Comparison of ENCODE assay signal across 13 mouse cellular contexts in genomic region chr2:166665244-166665922, GRCm38 (mm10). TPM values are rescaled to one million over a fixed set of nuclear protein-coding genes. Genes with fewer than 3 reads are reported as not detected.
A peak's percentile ranks its signal among the peaks of the same experiment; 100 is the strongest.
DNase-seq lines count a peak whose midpoint lies in the region; TF ChIP-seq lines count a peak whose summit lies in the region.
"Had no signal": no experiment of that assay in that cellular context is flagged by ENCODE, and none has a peak within 500 bp of the region (broad histone marks: within the 10 kb centered on the region; RNA-seq: fewer than 3 reads in every experiment).

No protein-coding gene starts in this region.

- 42% methylated on average over 6 of the region's 6 CpGs for WGBS in spleen, adult 2 months

- peaks cover 48% of the 10 kb centered on the region; the same call in 1 of the 2 replicates for H3K4me1 ChIP-seq in spleen, adult 2 months (ENCODE audit: control insufficient read depth, insufficient read depth, insufficient read length)

- H3K27ac ChIP-seq in spleen, adult 2 months (ENCODE audit: insufficient read depth, low read length), result peak overlapping the region; percentile 54
- H3K27ac ChIP-seq: midbrain, embryonic 12.5 days had no signal

- H3K4me3 ChIP-seq in spleen, adult 2 months (ENCODE audit: extremely low read depth, insufficient read depth, insufficient read length), result no peak overlapping the region
- H3K4me3 ChIP-seq: midbrain, embryonic 12.5 days had no signal

- no peak for TF ChIP-seq CTCF in spleen, adult 2 months (IDR thresholded peaks at IDR 0.05; ENCODE audit: extremely low read depth, insufficient read depth, insufficient read length, insufficient replicate concordance)

- TF ChIP-seq POLR2A in spleen, adult 2 months (IDR thresholded peaks at IDR 0.05; ENCODE audit: low read depth, low read length), result no peak

- H3K36me3 ChIP-seq in spleen, adult 2 months (ENCODE audit: control insufficient read depth, insufficient read depth, low read length), result no peaks in the 10 kb centered on the region
- H3K36me3 ChIP-seq: midbrain, embryonic 12.5 days had no signal

- H3K27me3 ChIP-seq in spleen, adult 2 months (ENCODE audit: control insufficient read depth, insufficient read depth, low read length), result no peaks in the 10 kb centered on the region
- H3K27me3 ChIP-seq: midbrain, embryonic 12.5 days had no signal

- no peak for DNase-seq in spleen, adult 2 months (ENCODE audit: low read depth in 1 of 2, low spot score in 2 of 2)
- no peak for DNase-seq in spleen, postnatal 10 days (ENCODE audit: low spot score in 2 of 2)
- peak; percentile 75 for DNase-seq in c-Kit-positive CD71-positive TER-119-positive erythroid progenitor cells, embryonic 14.5 days (ENCODE audit: low spot score)
- DNase-seq in liver, result peak; percentile 81
- DNase-seq in naive thymus-derived CD4-positive, alpha-beta T cell, adult 2 months (ENCODE audit: low read depth), result peak; percentile 67
- no peak for DNase-seq in left cerebral cortex, adult 9 months (ENCODE audit: low spot score in 2 of 2)
- no peak for DNase-seq in Muller cell, postnatal 12 days (ENCODE audit: inconsistent ontology term)
- no peak for DNase-seq in thymus, postnatal 36 days
- DNase-seq: forebrain, postnatal 0 days; heart, adult 11 months; heart, postnatal 14 days; kidney, adult 8-10 months had no signal

RNA-seq across cellular contexts. Expression of gene Prex1, which starts 48.2 kb away (rescaled TPM):
- polyA plus RNA-seq in spleen, adult 2 months (2012; rRNA removed), result 123 and 154 TPM in 2 replicates

Comparison
In these comparisons a context has a peak if more than half of its experiments do, and no peak if none do; other contexts are left out.
1. DNase-seq: peak in c-Kit-positive CD71-positive TER-119-positive erythroid progenitor cells, embryonic 14.5 days (single experiment), liver (single experiment) and naive thymus-derived CD4-positive, alpha-beta T cell, adult 2 months (single experiment); none in spleen, adult 2 months (0 of 2), spleen, postnatal 10 days (0 of 2), left cerebral cortex, adult 9 months (0 of 2), Muller cell, postnatal 12 days (single experiment) and thymus, postnatal 36 days (0 of 2).